Mouse (Mus musculus): ENCODE results near the gene Il12rb1.
"Not testable (repeated sequence)": the region's sequence is repeated elsewhere in the genome, so short reads cannot be mapped to it uniquely, and the experiment has no call there.

Il12rb1 gene

GRCm38 (mm10) chr8:70800648-70801047 lies 7.6 kb upstream of the Il12rb1 start:
- no peak for DNase-seq (ENCODE audit: low spot score in 2 of 2)

- DNase-seq (ENCODE audit: low spot score in 2 of 2): no peak
Observed at GRCm38 (mm10) chr8:70801156-70801555, 7.1 kb upstream of the Il12rb1 start.

- DNase-seq (ENCODE audit: low spot score in 2 of 2): no peak
Observed at GRCm38 (mm10) chr8:70801830-70802229, 6.4 kb upstream of the Il12rb1 start.

- no peak for DNase-seq (ENCODE audit: low spot score in 2 of 2)
Observed at GRCm38 (mm10) chr8:70802786-70803510, 5.3 kb upstream of the Il12rb1 start.

- DNase-seq (ENCODE audit: low spot score in 2 of 2): no peak
Observed at GRCm38 (mm10) chr8:70803761-70804480, 4.3 kb upstream of the Il12rb1 start.

GRCm38 (mm10) chr8:70804481-70805206 lies 3.6 kb upstream of the Il12rb1 start, which contains the start of gene Mast3:
Gene Mast3 (minus strand): TSS chr8:70805054.
- DNase-seq (ENCODE audit: low spot score in 2 of 2): peak; percentile 61 to 74

GRCm38 (mm10) chr8:70806541-70806940 lies 1.7 kb upstream of the Il12rb1 start:
- DNase-seq (ENCODE audit: low spot score in 2 of 2): no peak

- no peak for DNase-seq (ENCODE audit: low spot score in 2 of 2)
Observed at GRCm38 (mm10) chr8:70807304-70807703, 945 bp upstream of the Il12rb1 start.

GRCm38 (mm10) chr8:70808955-70809701 lies 879 bp downstream of the Il12rb1 start:
- DNase-seq (ENCODE audit: low spot score in 2 of 2): no peak

- no peak for DNase-seq (ENCODE audit: low spot score in 2 of 2)
Observed at GRCm38 (mm10) chr8:70810962-70811680, 2.9 kb downstream of the Il12rb1 start.

GRCm38 (mm10) chr8:70812055-70812454 lies 3.8 kb downstream of the Il12rb1 start:
- no peak for DNase-seq (ENCODE audit: low spot score in 2 of 2)

- DNase-seq (ENCODE audit: low spot score in 2 of 2): no peak
Observed at GRCm38 (mm10) chr8:70812885-70813284, 4.6 kb downstream of the Il12rb1 start.

- no peak for DNase-seq (ENCODE audit: low spot score in 2 of 2)
Observed at GRCm38 (mm10) chr8:70816679-70817078, 8.4 kb downstream of the Il12rb1 start.

- no peak for DNase-seq (ENCODE audit: low spot score in 2 of 2)
Observed at GRCm38 (mm10) chr8:70820101-70820935, 12.1 kb downstream of the Il12rb1 start.

- peak; percentile 57 to 75 for DNase-seq (ENCODE audit: low spot score in 2 of 2)
Observed at GRCm38 (mm10) chr8:70821399-70821962, 13.2 kb downstream of the Il12rb1 start.

GRCm38 (mm10) chr8:70821992-70822391 lies 13.7 kb downstream of the Il12rb1 start:
- DNase-seq (ENCODE audit: low spot score in 2 of 2): no peak

GRCm38 (mm10) chr8:70822594-70822993 lies 14.3 kb downstream of the Il12rb1 start:
- DNase-seq (ENCODE audit: low spot score in 2 of 2): not testable (repeated sequence)

GRCm38 (mm10) chr8:70823802-70824201 lies 15.6 kb downstream of the Il12rb1 start:
- DNase-seq (ENCODE audit: low spot score in 2 of 2): no peak

- DNase-seq (ENCODE audit: low spot score in 2 of 2): no peak
Observed at GRCm38 (mm10) chr8:70825816-70826215, 17.6 kb downstream of the Il12rb1 start.

- no peak for DNase-seq (ENCODE audit: low spot score in 2 of 2)
Observed at GRCm38 (mm10) chr8:70827010-70827409, 18.8 kb downstream of the Il12rb1 start.
